23 mouse cellular contexts compared by ENCODE assay signal in genomic region chr6:134834585-134835251, GRCm38 (mm10). TPM values are rescaled to one million over a fixed set of nuclear protein-coding genes. Genes with fewer than 3 reads are reported as not detected.
DNase-seq lines count a peak whose midpoint lies in the region; ATAC-seq and TF ChIP-seq lines count a peak whose summit lies in the region.
"Had no signal": no experiment of that assay in that cellular context is flagged by ENCODE, and none has a peak within 500 bp of the region (broad histone marks: within the 10 kb centered on the region; RNA-seq: fewer than 3 reads in every experiment).

No protein-coding gene starts in this region.

- H3K9me3 ChIP-seq in CH12.LX (replicated peaks; ENCODE audit: low read length) = no peaks in the 10 kb centered on the region
- no peaks in the 10 kb centered on the region for H3K9me3 ChIP-seq in liver, embryonic 13.5 days (replicated peaks)
- H3K9me3 ChIP-seq: forebrain, embryonic 13.5 days; heart, embryonic 13.5 days; hindbrain, embryonic 12.5 days; limb, embryonic 10.5 days had no signal

- H3K4me2 ChIP-seq in CH12.LX (ENCODE audit: insufficient read depth, low read depth, poor library complexity, severe bottlenecking) = peak overlapping the region; percentile 29; the same call in 1 of the 2 replicates
- peak overlapping the region; percentile 34 for H3K4me2 ChIP-seq in liver, embryonic 13.5 days
- H3K4me2 ChIP-seq: forebrain, embryonic 13.5 days; heart, embryonic 13.5 days; hindbrain, embryonic 12.5 days; midbrain, embryonic 11.5 days had no signal

- peak; percentile 51 for ATAC-seq in erythroblast, adult 5-6 weeks (replicated peaks; ENCODE audit: low FRiP score, poor library complexity, severe bottlenecking)
- ATAC-seq in liver, embryonic 13.5 days (ENCODE audit: low read depth) = peak; percentile 37
- peak; percentile 76 for ATAC-seq in megakaryocyte-erythroid progenitor cell, adult 5-6 weeks (replicated peaks; ENCODE audit: low FRiP score, low TSS enrichment, poor library complexity, severe bottlenecking)
- ATAC-seq: forebrain, embryonic 13.5 days; lung, postnatal 0 days had no signal

- peak; percentile 38; the same call in 1 of the 2 replicates for TF ChIP-seq EP300 in CH12.LX (IDR thresholded peaks at IDR 0.05; ENCODE audit: low read length)

- no peaks in the 10 kb centered on the region for H3K79me2 ChIP-seq in CH12.LX (replicated peaks; ENCODE audit: control insufficient read depth, extremely low read depth, insufficient read depth, poor library complexity, severe bottlenecking)

- TF ChIP-seq CTCF in CH12.LX (conservative IDR thresholded peaks at IDR 0.05 in 1 of 2, IDR thresholded peaks at IDR 0.05 in 1 of 2; ENCODE audit: low read depth in 2 of 2, low read length in 2 of 2) = no peak

- TF ChIP-seq POLR2A in CH12.LX (IDR thresholded peaks at IDR 0.05; ENCODE audit: low read depth, low read length) = no peak

- H3K36me3 ChIP-seq in CH12.LX (replicated peaks in 1 of 2; ENCODE audit: control insufficient read depth in 1 of 2, insufficient read depth in 1 of 2, low read length in 1 of 2) = no peaks in the 10 kb centered on the region
- no peaks in the 10 kb centered on the region for H3K36me3 ChIP-seq in liver, embryonic 13.5 days
- H3K36me3 ChIP-seq: hindbrain, embryonic 12.5 days; limb, embryonic 10.5 days had no signal

- in situ Hi-C loops in CH12.LX (cut with MboI; ENCODE audit: low pct_ligation_motif_present, low pct_unique_long_range_greater_than_20kb, low sequenced_read_pairs) = no loop called here

- no peak for TF ChIP-seq RAD21 in CH12.LX (IDR thresholded peaks at IDR 0.05; ENCODE audit: low read depth, low read length)

- peaks cover 2% of the 10 kb centered on the region for H3K27me3 ChIP-seq in CH12.LX (replicated peaks)
- no peaks in the 10 kb centered on the region for H3K27me3 ChIP-seq in liver, embryonic 13.5 days
- H3K27me3 ChIP-seq: heart, embryonic 13.5 days; hindbrain, embryonic 12.5 days had no signal

- H3K9ac ChIP-seq in CH12.LX (ENCODE audit: insufficient read depth, low read depth) = no peak overlapping the region
- H3K9ac ChIP-seq in liver, embryonic 13.5 days = peak overlapping the region; percentile 3; the same call in 1 of the 2 replicates
- H3K9ac ChIP-seq: forebrain, embryonic 13.5 days; heart, embryonic 13.5 days; hindbrain, embryonic 12.5 days had no signal

- H3K27ac ChIP-seq in CH12.LX (ENCODE audit: insufficient read depth, low read depth) = peak overlapping the region; percentile 36; the same call in 1 of the 2 replicates
- H3K27ac ChIP-seq in liver, embryonic 13.5 days = peak overlapping the region; percentile 54
- H3K27ac ChIP-seq: forebrain, embryonic 13.5 days; heart, embryonic 13.5 days; hindbrain, embryonic 12.5 days; limb, embryonic 10.5 days; macrophage; stomach, postnatal 0 days had no signal

- H3K4me1 ChIP-seq in CH12.LX (ENCODE audit: control insufficient read depth in 1 of 2, insufficient read depth in 2 of 2) = peaks cover 12 to 32% of the 10 kb centered on the region in 2 experiments
- H3K4me1 ChIP-seq in liver, embryonic 13.5 days (replicated peaks) = peaks cover 58% of the 10 kb centered on the region

- H3K4me3 ChIP-seq in CH12.LX (replicated peaks in 1 of 3; ENCODE audit: low read depth in 2 of 3, low read length in 2 of 3, poor library complexity in 1 of 3) = no peak overlapping the region
- H3K4me3 ChIP-seq in liver, embryonic 13.5 days (replicated peaks) = no peak overlapping the region
- H3K4me3 ChIP-seq: forebrain, embryonic 13.5 days; heart, embryonic 13.5 days; hindbrain, embryonic 12.5 days; limb, embryonic 10.5 days had no signal

- WGBS in liver, embryonic 13.5 days (ENCODE audit: insufficient replicate concordance) = 44% methylated on average over 9 of the region's 9 CpGs

- DNase-seq in CH12.LX (ENCODE audit: extremely low read depth) = peak; percentile 38
- no peak for DNase-seq in liver, embryonic 13.5 days
- no peak for DNase-seq in kidney, postnatal 36 days
- no peak for DNase-seq in frontal cortex, postnatal 10 days (ENCODE audit: low spot score in 2 of 2)
- no peak for DNase-seq in adrenal gland, adult 18-20 months (ENCODE audit: low spot score in 2 of 2)
- DNase-seq: adrenal gland, postnatal 36 days; cerebellum, adult 11 months; cerebellum, postnatal 10 days; gastrocnemius, postnatal 10 days; heart, postnatal 14 days; kidney, adult 2 months; kidney, postnatal 10 days; thymus, adult 2 months had no signal

- dilution Hi-C loops in CH12.LX (cut with MboI; ENCODE audit: extremely low pct_ligation_motif_present, extremely low pct_unique_long_range_greater_than_20kb, low sequenced_read_pairs) = no loop called here

TF ChIP-seq in CH12.LX, 34 proteins besides CTCF, POLR2A, EP300 and RAD21:
- no peak for TF ChIP-seq E2F4 (IDR thresholded peaks at IDR 0.05; ENCODE audit: insufficient replicate concordance, low read depth, low read length)
- no peak for TF ChIP-seq ZKSCAN1 (IDR thresholded peaks at IDR 0.05; ENCODE audit: borderline replicate concordance, low read depth, low read length)
- TF ChIP-seq NRF1 (IDR thresholded peaks at IDR 0.05; ENCODE audit: low read depth, low read length) = no peak
- no peak for TF ChIP-seq POLR2AphosphoS2 (IDR thresholded peaks at IDR 0.05; ENCODE audit: low read depth, low read length)
- no peak for TF ChIP-seq UBTF (IDR thresholded peaks at IDR 0.05; ENCODE audit: low read depth, low read length)
- TF ChIP-seq ELF1 (IDR thresholded peaks at IDR 0.05; ENCODE audit: low read depth, low read length) = peak; percentile 31; the same call in 1 of the 2 replicates
- no peak for TF ChIP-seq TBP (conservative IDR thresholded peaks at IDR 0.05; ENCODE audit: low read depth, low read length)
- no peak for TF ChIP-seq CHD2 (IDR thresholded peaks at IDR 0.05; ENCODE audit: low read length)
- no peak for TF ChIP-seq JUND (conservative IDR thresholded peaks at IDR 0.05; ENCODE audit: low read depth, low read length)
- TF ChIP-seq TCF12 (IDR thresholded peaks at IDR 0.05; ENCODE audit: low read depth, low read length) = 0 out of 2 replicates have a peak, but pooled peaks have one; percentile 8
- TF ChIP-seq JUN (IDR thresholded peaks at IDR 0.05; ENCODE audit: insufficient read depth, low read depth, low read length) = no peak
- no peak for TF ChIP-seq KAT2A (IDR thresholded peaks at IDR 0.05; ENCODE audit: insufficient replicate concordance, low read length)
- no peak for TF ChIP-seq MAX (IDR thresholded peaks at IDR 0.05; ENCODE audit: low read length)
- TF ChIP-seq USF1 (IDR thresholded peaks at IDR 0.05; ENCODE audit: low read depth, low read length) = no peak
- TF ChIP-seq MAZ (IDR thresholded peaks at IDR 0.05; ENCODE audit: low read depth, low read length) = 0 out of 2 replicates have a peak, but pooled peaks have one; percentile 15
- TF ChIP-seq CHD1 (IDR thresholded peaks at IDR 0.05; ENCODE audit: low read depth, low read length) = no peak
- no peak for TF ChIP-seq PAX5 (IDR thresholded peaks at IDR 0.05; ENCODE audit: low read length)
- peak; percentile 93 for TF ChIP-seq ZNF384 (IDR thresholded peaks at IDR 0.05; ENCODE audit: low read depth, low read length)
- TF ChIP-seq IRF4 (IDR thresholded peaks at IDR 0.05; ENCODE audit: low read depth, low read length) = peak; percentile 51; the same call in 1 of the 2 replicates
- TF ChIP-seq MEF2A (IDR thresholded peaks at IDR 0.05; ENCODE audit: borderline replicate concordance, low read depth, low read length) = 0 out of 2 replicates have a peak, but pooled peaks have one; percentile 25

RNA-seq across cellular contexts. Expression of gene Crebl2, which starts 4.8 kb away (rescaled TPM):
- total RNA-seq in CH12.LX (2012; rRNA removed) (0.80 and 2.2 TPM in 2 replicates), CH12.LX (2014; rRNA removed) (0.92 and 1.4 TPM in 2 replicates)
- polyA plus RNA-seq in CH12.LX (2012; ENCODE audit: insufficient read length, low read depth) = 1.00 and 1.5 TPM in 2 replicates
- total RNA-seq in erythroblast, adult 5-6 weeks (2015; ENCODE audit: low replicate concordance) = 23.0 and 23.2 TPM in 2 replicates
- total RNA-seq in erythroblast, adult 5-6 weeks (2017; ENCODE audit: low replicate concordance) = 26.0 and 49.9 TPM in 2 replicates
- polyA plus RNA-seq in liver, embryonic 13.5 days (2015; fragmentation: Nextera tagmentation; extraction: Ambion mirVana) = 1.3 TPM in 2 replicates
- 6.2 and 11.7 TPM in 2 replicates for total RNA-seq in megakaryocyte-erythroid progenitor cell, adult 5-6 weeks (2014; fragmentation: Nextera tagmentation)
- total RNA-seq in megakaryocyte-erythroid progenitor cell, adult 5-6 weeks (2017) = 10.4 and 12.9 TPM in 2 replicates
- 10 to 100 TPM; 29.6 to 36.7 TPM for total RNA-seq in adrenal gland, adult 18-20 months (2021)

RNA-seq across cellular contexts. Expression of gene Dusp16, which starts 42.3 kb away (rescaled TPM):
- 8.8 and 10.6 TPM in 2 replicates for total RNA-seq in CH12.LX (2012; rRNA removed)
- total RNA-seq in CH12.LX (2014; rRNA removed) = 3.7 and 5.2 TPM in 2 replicates
- polyA plus RNA-seq in CH12.LX (2012; ENCODE audit: insufficient read length, low read depth) = 13.1 and 17.3 TPM in 2 replicates
- 2.3 TPM in 1 of 2 replicates, not detected in the other for total RNA-seq in erythroblast, adult 5-6 weeks (2015; ENCODE audit: low replicate concordance)
- 0.94 and 3.8 TPM in 2 replicates for total RNA-seq in erythroblast, adult 5-6 weeks (2017; ENCODE audit: low replicate concordance)
- 3.7 and 4.7 TPM in 2 replicates for polyA plus RNA-seq in liver, embryonic 13.5 days (2015; fragmentation: Nextera tagmentation; extraction: Ambion mirVana)
- 7.1 and 10.0 TPM in 2 replicates for total RNA-seq in megakaryocyte-erythroid progenitor cell, adult 5-6 weeks (2014; fragmentation: Nextera tagmentation)
- total RNA-seq in megakaryocyte-erythroid progenitor cell, adult 5-6 weeks (2017) = 3.9 and 10.9 TPM in 2 replicates
- 10 to 100 TPM; 26.1 to 33.5 TPM for total RNA-seq in adrenal gland, adult 18-20 months (2021)
